Mouse (Mus musculus) right cerebral cortex, postnatal 10 days (tissue): Measurements from ENCODE around the gene Hdac1.

ENCODE experiments used
- DNase-seq, 2 experiments: peaks; one replicate each; pipeline ENCODE4 v3.0.0; 2021; ENCODE audit warnings: low spot score in 2 of 2

The Hdac1 gene

DNA sequence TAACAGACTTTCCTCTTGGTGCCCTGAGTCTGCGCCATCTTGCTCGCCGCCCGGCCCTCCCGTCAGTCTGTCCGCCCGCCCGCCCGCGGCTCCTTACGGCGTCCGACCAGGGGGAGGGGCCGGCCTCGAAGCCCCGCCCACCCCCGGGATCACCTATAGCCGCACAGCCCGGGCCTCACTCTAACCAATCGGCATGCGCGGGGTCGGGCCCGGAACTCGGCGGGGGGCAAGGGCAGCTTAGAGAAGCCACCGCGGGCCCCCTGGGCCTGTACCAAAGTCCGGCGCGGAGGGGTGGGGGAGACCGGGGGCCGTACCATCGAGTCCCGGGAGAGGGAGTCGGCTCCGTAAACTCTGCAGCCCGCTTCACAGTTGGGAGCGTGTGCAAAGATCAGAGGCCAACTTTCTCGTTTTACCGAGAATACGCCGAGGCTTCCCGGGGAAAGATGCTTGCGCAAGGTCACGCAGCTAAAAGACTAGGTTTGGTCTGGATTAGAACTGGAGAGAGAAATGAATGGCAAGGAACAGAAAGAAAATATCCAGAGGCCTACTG lies at the start of gene Hdac1:
Hdac1 (minus strand) TSS at position 122 of the 550 bp plus-strand sequence.
- peak; percentile 98 for DNase-seq

DNA sequence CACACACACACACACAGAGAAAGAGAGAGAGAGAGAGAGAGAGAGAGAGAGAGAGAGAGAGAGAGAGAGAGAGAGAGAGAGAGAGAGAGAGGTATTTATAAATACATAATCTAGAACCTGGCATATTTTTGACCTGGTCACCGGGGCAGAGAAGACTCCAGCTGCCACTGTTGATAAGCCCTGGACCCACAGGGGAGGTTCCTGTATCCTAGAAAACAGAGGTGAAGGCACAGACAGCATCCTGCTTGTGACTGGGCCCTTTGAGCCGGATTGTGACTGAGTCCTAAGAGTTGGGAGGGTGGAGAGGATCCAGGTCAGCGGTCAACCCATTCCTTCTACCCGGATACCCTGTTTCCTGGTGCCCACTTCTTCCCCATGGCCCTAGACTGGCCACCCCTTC lies 46.4 kb upstream of the Hdac1 start:
- no peak for DNase-seq

DNA sequence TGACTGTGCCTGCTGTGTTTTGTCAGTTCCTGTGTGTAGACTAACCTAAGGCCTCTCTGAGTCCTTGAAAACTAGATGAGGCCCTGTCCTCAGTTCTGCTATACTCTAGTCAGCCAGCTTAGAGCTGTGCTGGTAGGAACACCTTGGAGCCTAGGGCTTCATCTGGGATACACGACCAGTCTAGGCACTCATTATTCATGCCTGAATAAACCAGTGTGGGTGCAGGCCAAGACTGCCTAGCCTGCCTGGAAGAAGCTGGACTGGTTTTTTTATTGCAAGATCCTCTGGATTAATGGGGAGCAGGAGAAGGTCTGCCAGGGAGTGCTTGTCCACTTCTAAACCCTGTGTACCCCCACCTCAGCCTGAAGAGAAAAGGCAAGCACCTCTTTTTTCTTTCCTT lies 44.4 kb upstream of the Hdac1 start:
- no peak for DNase-seq

DNA sequence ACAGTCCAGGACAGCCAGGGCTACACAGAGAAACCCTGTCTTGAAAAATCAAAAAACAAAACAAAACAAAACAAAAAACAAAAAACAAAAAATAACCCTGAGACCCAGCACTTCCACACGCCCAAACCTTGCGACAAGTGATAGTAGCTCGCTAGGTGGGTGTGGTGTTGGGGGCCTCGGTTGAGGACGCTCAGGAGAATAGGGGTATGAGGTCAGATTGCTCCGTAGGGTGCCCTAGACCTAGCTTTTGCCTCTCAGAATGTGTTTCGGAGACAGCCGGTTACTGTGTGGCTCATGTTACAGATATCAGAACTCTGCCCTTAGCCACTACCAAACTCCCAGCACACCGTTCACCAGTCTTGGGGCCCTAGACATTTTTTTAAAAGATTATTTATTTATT lies 43.3 kb upstream of the Hdac1 start:
- DNase-seq, result no peak

DNA sequence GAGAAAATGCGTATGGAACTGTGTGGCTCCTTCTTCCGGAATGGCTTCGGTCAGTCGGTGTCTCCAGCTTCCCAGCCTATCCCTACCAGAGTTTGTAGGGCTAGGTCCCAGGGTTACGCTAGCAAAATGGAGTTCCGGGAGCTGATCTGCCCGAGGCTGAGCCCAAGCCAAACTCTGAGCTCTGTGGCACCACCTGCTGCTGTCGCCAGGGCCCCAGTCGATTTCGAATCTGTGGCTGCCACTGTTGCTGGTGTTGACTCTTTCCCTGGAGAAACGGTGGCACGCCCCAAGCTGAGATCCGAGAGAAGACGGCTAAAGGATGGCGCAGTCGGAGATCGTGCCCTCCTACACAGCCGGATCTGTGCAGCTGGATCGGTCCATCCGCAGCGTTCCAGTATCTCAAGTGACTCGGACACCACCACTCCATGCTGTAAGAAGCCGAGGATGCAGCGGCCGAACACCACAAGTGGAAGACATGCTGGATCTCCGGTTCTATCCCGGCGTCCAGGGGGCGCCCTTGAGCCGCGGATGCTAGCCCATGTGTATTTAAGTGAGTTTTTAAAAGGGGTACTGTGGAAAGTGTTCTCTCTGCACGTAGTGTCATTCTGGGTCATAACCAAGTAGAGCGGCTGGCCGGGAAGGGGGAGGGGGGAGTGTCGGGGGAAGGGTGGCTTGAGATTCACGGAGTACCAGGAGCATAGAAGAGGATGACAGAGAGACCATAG lies 42.5 kb upstream of the Hdac1 start:
- peak; percentile 86 to 87 for DNase-seq

DNA sequence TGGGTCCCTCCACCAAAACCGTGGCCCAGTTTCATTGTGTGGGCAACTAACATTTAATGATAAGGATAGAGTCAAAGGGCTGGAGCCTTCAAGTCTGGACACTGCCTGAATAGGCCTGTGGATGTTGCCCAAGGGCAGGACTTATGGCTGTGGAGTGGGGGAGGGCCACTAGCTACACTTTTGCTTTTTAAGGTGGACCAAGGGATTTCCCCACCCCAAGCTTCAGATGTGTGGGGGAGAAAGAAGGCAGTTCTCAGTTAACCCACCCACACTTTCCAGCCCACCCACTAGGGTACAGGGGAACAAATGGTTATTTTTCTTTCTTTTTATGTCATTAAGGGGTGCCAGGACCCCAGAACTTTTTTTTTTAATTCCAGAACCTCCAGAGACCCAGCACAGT lies 41.9 kb upstream of the Hdac1 start:
- DNase-seq, result no peak

DNA sequence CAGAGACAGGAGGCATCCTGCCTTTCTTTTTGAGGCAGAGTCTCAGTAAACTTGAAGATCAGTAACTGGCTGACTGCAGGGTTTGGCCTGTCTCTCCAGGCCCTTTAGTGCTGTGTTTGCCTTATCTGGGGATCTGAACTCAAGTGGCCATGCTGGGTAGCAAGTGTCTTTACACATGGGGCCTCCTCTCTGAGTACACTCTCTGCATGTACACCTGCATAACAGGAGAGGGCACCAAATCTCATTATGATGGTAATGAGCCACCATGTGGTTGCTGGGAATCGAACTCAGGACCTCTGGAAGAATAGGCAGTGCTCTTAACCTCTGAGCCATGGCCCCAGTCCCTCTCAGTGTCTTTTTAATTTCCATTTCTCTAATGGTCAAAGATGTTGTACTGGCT lies 39.7 kb upstream of the Hdac1 start:
- DNase-seq, result no peak

DNA sequence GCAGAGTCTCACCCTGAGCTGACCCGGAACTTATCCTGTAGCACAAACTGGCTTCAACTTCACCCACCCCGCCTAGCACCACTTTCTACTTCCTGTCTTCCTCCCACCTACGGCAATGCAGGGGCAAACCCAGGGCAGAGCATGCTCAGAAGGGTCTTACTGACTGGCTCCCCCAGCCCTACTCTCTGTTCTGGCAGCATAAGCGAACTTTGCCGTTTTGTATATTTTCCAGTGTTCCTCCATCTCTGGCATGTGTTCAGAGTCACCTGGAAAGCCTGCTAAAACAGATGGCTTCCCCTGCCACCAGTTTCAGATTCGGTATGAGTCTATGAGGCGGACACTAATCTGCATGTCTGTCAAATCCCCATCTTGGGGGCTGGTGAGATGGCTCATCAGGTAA lies 37.8 kb upstream of the Hdac1 start:
- DNase-seq, result no peak

DNA sequence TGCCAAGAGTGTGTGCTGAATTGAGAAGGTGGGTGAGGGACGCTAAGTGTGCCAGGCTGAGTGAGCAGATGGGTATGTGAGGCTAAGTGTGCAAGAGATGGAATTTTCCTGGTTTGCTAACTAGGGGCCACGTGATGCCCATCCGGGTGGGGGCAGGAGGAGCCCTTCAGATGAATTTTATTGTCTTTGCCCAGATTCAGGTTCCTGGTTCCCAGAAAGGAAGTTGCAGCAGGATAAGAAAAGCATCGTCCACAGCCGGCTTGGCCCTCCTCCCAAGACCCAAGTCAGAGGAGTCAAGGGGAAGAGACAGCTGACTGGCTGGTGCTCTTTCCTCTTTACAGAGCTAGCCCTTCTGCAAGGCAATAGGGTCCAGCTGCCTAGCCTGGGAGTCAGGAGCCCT lies 36.0 kb upstream of the Hdac1 start, which contains the start of gene Fam167b:
Fam167b (minus strand) TSS at position 84 of the 400 bp plus-strand sequence.
- DNase-seq, result no peak

DNA sequence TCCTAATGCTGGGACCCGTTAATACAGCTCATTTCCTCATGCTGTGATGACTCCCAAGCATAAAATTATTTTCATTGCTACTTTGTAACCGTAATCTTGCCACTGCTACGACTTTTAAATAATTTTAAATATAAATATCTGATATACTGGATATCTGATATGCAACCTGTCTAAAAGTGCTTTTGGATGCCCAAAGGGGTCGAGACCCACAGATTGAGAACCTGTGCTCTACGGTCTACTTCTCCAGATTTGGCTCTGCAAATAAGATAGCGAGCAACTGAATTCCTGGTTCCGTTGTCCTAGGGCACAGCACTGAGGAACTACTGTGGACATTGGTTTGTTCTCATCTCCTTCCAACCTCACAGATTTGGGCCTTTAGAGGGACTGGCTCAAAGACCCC lies 35.2 kb upstream of the Hdac1 start:
- DNase-seq, result no peak

DNA sequence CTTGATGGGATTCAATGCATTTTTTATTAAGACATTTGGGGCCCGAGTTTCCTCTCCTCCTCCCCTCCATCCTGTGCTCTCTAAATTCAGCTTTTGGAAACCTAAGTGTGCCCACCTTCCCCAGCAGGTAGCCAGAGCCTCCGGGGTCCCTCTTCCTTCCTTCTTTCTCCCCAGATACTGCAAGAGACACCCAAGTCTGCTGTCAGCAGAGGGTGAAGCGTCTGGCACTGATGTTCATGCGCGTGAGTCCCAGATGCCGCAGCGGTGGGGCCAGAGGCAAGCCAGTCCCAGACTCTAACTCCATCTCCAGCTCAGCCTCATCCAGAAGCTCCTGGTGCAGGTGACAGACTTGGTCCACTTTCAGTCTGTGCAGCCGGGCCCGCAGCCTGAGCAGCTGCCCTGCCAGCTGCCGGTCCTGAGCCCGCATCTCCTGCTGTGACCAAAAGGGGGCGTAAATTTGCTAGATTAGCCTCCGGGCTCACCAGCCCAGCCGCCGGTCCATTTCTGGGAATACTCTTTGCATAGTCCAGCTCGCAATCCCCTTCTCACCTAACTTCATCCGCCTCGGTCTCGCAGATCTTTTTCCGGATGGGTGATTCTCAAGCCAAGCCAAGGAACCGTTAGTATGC lies 34.5 kb upstream of the Hdac1 start:
- DNase-seq, result peak; percentile 59 to 73

DNA sequence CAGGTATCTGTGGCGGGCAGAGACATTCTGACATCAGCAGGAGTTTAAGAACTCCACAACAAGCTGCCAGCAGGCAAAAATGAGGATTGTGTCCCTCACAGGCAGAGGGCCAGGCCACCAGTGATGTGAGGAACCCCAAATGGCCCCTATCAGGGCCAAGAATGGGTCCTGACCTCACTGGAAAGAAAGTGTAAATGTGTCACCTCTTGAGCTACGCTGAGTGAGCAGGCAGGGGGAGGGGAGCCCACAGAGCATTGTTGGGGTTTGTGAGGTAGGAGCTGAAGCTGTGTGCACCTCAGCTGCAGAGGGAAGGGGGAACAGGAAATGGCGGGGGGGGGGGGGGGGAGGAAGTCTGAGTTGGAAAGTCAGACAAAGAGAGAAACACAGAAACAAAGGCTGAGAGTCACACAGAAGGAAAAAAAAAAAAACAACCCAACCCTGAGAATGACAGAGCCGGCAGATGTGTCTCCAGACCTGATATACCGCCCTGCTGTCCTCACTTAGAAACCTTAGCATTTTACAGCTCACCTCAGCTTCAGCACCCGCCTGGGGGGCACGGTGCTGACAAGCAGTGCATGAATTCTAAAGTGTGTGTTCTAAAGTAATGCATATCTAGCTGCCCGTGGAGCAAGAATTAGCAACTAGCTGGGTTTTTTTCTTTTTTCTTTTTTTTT lies 32.8 kb upstream of the Hdac1 start:
- no peak for DNase-seq

DNA sequence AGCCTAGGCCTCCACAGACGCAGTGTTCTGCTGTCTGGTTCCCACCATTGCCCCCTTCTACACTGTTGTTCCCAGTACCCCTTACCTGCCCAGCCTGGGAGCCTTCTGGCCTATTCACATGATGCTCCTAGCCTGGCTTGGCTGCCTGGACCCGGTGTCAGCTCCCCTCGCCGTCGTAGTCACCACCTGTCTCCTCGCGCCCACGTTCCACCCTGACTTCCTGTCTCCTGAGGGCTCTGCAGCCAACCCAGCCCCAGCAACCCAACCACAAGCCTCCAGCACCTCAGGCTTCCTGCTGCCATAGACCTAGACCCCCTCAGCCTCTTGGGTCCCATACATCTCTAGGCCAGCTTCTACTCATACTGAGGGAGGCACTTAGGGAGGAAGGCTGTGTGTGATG lies 30.9 kb upstream of the Hdac1 start, which contains the start of gene Lck:
Lck (minus strand) TSS at position 212 of the 400 bp plus-strand sequence.
- DNase-seq, result no peak

DNA sequence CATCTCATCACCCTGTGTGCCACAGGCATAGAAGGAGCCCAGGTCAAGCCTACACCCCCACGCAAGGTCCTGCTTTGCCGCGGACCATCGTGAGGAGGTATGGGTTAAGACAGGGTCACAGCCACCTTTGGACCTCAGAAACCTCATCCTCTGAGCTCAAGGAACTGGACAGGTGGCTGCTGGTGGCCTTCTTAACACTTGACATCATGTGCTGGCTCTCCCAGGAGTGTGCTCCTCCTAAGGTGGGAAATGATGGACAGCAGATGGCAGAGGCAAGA lies 30.5 kb upstream of the Hdac1 start:
- DNase-seq, result no peak

DNA sequence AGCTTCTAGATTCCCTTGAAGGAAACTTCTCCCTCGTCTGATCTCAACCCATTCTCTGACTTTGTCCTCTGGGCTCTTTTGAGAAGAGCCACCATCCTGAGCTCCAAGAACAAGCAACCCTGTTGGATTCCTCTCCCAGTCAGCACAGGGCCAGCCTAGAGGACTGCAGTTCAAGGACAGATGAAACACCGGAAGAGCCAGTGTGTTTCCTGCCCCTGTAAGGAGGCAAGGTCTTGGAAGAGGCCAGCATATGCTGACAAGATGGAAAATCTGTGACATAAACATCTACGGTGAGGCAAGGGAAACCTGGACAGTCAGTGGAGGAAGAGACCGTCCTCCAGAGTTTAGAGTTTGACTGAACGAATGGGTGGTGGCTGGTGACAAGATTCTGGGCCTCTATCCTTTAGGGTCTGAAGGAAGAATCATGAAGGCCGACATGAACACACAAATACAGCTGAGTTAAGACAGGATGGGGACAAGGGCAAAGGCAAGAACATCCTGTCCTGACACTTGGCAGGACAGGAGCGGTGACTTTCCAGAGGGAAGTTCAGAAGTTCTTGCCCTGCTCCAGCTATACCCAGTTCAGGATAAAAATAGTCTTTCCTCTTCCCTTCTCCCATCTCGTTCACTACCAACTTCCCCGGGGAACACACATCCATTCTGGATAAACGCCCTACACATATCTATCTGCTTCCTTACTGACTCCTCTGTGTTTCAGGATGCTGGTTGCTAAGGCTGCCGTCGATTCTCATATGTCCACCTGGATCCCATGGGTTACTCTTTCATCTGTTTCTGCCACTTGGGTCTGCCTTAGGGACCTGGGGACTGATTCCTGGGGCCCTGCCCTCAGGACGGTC lies 30.0 kb upstream of the Hdac1 start:
- no peak for DNase-seq

DNA sequence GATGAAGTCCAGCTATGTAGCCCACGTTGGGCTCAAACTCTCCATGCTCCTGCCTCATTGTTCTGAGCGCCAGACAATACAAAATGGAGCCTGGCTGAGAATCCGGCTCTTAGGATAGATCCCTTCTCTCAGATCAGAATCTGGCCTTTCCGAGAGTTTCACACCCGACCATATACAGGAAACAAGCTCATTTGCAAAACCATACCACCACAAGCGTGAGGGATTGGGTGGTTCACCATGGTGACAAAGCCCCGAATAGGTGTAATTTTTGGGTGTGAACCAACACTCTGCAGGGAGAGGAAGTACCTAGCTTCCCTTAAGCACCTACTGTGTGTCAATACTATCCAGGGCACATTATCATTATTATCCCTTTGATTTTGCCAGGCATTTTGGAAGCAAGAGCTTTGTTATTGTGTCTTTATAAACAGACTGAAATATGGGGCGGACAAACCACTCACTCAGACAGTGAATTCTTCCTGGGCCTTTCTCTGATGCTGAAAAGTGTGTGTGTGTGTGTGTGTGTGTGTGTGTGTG lies 29.1 kb upstream of the Hdac1 start:
- no peak for DNase-seq

DNA sequence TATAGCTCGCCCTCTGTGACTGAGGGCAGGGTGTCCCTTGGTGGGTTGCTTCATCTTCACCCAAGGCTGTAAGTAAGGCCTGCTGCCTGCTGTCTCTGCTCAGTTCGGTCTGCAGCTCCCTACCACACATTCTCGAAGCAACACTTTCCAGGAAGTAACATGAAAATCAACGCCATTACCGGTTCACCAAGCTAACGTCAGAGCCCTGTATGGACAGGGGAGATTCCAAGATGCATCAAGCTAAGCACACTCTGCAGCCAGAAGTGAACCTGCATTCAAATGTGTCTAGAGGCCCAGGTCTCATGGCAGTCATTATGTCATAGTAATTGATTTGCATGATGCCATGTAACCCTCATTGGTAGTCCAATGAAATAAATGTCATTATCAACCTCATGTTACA lies 27.5 kb upstream of the Hdac1 start:
- DNase-seq, result no peak

DNA sequence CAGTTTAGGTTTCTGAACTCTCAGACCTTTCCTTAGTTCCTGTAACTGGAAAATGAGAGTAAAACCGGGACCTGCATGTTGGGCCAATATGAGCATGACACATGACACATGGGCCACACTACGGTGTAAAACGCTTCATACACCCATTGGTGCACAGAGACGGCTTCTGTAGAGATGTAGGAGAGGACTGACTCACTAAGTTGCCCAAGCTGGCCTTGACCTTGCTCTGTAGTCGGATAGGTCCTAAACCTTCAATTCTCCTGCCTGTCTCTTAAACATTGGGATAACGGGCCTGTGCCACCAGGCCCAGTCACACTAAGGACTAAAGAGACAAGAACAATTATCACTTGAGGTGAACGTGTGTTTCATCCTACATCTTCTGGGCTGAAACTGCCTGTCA lies 25.9 kb upstream of the Hdac1 start:
- DNase-seq, result no peak

DNA sequence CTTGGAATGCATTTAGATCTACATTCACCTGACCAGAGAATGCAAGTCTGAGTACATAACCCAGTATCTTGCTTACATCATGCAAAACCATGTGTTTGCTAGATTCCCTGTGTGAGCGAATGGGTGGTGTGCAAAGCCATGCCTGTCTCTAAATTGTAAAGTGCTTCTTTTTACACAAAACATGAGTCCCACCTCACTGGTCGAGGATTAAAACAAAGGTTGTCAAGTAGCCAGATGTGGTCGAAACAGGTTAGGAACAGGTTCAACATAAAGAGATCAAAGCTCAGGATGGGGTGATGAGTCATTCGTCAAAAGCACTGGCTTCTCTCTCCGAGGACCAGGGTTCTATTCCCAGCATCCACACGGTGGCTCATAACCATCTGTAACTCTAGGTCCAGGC lies 22.6 kb upstream of the Hdac1 start:
- no peak for DNase-seq

DNA sequence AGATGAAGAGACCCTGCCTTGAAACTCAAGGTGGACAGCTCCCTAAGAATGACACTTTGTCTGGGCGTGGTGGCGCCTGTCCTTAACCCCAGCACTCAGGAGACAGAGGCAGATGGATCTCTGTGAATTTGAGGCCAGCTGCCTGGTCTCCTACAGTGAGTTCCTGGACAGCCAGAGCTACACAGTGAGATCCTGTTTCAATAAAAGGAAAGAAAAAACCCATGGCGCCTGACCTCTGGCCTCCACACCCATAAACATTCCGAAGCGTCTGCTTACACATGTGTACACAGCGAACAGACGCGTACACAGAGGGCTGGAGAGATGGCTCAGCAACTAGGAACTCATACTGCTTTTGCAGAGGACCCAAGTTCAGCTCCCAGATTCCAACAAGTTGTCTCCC lies 21.2 kb upstream of the Hdac1 start:
- DNase-seq, result no peak

DNA sequence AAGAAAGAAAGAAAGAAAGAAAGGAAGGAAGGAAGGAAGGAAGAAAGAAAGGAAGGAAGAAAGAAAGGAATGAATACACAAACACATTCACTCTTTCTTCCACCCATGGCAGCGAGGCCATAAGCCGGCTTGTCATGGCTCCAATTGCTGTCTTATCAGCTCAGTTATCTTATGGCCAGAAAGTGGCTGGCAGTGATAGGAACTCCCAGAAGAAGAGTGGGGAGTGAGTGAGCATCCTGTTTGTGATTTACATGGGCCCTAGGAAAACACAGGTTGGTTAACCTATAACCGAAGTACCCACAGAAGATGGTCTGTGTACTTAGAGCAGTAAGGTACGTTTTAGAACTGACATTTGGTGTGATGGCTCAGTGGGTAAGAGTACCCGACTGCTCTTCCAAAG lies 18.7 kb upstream of the Hdac1 start:
- DNase-seq, result no peak
